In the genomic region with DNA sequence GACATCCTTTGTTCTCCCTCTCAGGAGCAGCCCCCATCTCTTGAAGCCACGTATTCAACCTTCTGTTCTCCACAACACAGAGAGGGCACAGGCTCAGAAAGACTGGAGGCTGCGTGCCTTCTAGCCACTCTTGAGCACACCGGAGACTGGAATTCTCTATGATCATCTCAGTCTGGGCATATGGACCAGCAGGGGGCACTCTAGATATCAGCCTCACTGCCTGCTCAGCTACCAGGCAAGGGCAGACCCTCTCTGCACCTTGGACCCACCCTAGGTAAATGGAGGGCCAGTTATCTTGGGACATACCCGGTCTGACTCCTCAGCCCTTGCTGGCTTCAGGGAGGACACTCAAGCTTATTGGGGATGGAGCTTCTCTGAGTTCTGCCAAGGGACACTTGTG, we compare ENCODE assay signal across 7 mouse cellular contexts. TPM values are rescaled to one million over a fixed set of nuclear protein-coding genes. Genes with fewer than 3 reads are reported as not detected.
DNase-seq lines count a peak whose midpoint lies in the region; ATAC-seq and TF ChIP-seq lines count a peak whose summit lies in the region.

No protein-coding gene starts in this region.

- peaks cover 9% of the 10 kb centered on the region; the same call in 1 of the 2 replicates for H3K4me1 ChIP-seq in midbrain, postnatal 0 days (ENCODE audit: insufficient read depth, low read length)

- DNase-seq in left cerebral cortex, adult 18-20 months (ENCODE audit: low spot score in 2 of 2), result peak; percentile 10 to 33
- DNase-seq in left cerebral cortex, postnatal 25 days (ENCODE audit: low spot score in 2 of 2), result no peak
- peak; percentile 1 for DNase-seq in T-cell, adult 2 months (ENCODE audit: low spot score)
- peak; percentile 7 for DNase-seq in c-Kit-positive CD71-negative TER-119-negative erythroid progenitor cells, embryonic 14.5 days (ENCODE audit: low read depth)
- peak; percentile 5 for DNase-seq in induced T-regulatory cell, adult 2 months (ENCODE audit: low read depth)
- DNase-seq in midbrain, postnatal 0 days (ENCODE audit: low spot score), result peak; percentile 19

- peak; percentile 57 for TF ChIP-seq CTCF in midbrain, postnatal 0 days (IDR thresholded peaks at IDR 0.05)

- H3K4me3 ChIP-seq in midbrain, postnatal 0 days (ENCODE audit: low read depth, low read length), result no peak overlapping the region

- no peak overlapping the region for H3K27ac ChIP-seq in midbrain, postnatal 0 days (ENCODE audit: low read depth, low read length)

- no peaks in the 10 kb centered on the region for H3K27me3 ChIP-seq in midbrain, postnatal 0 days (ENCODE audit: insufficient read depth, low read length)

- ATAC-seq in midbrain, postnatal 0 days (ENCODE audit: low FRiP score), result no peak
- ATAC-seq in erythroblast, adult 5-6 weeks (replicated peaks; ENCODE audit: low FRiP score, poor library complexity, severe bottlenecking), result no peak

- H3K4me2 ChIP-seq in midbrain, postnatal 0 days (ENCODE audit: low read depth, low read length, poor library complexity, severe bottlenecking), result no peak overlapping the region

- no peaks in the 10 kb centered on the region for H3K36me3 ChIP-seq in midbrain, postnatal 0 days (ENCODE audit: insufficient read depth, low read length)

- 76% methylated on average over 4 of the region's 4 CpGs for WGBS in midbrain, postnatal 0 days

- intact Hi-C loops in left cerebral cortex, postnatal 25 days (cut with DNase I), result loop anchor here (5.0 kb wide), 1 partner anchor 205 kb away; no protein-coding TSS in a partner anchor

- no peaks in the 10 kb centered on the region for H3K9me3 ChIP-seq in midbrain, postnatal 0 days (ENCODE audit: low read length)

- no peak overlapping the region for H3K9ac ChIP-seq in midbrain, postnatal 0 days (replicated peaks; ENCODE audit: low read length, poor library complexity, severe bottlenecking)

RNA-seq across cellular contexts. Expression of a gene that starts 58.4 kb away (rescaled TPM):
- 10 to 100 TPM; 13.7 to 17.1 TPM for total RNA-seq in left cerebral cortex, adult 18-20 months (2021)
- total RNA-seq in left cerebral cortex, postnatal 25 days (2021), result 10 to 100 TPM; 15.7 to 15.8 TPM
- total RNA-seq in midbrain, postnatal 0 days (2014; rRNA removed), result 17.3 and 22.4 TPM in 2 replicates
- polyA plus RNA-seq in midbrain, postnatal 0 days (2015; fragmentation: Nextera tagmentation; extraction: Ambion mirVana), result 36.7 and 39.9 TPM in 2 replicates
- total RNA-seq in erythroblast, adult 5-6 weeks (2015; ENCODE audit: low replicate concordance), result 0.77 and 3.1 TPM in 2 replicates
- total RNA-seq in erythroblast, adult 5-6 weeks (2017; ENCODE audit: low replicate concordance), result 0.42 and 1.8 TPM in 2 replicates

Comparison
In these comparisons a context has a peak if more than half of its experiments do, and no peak if none do; other contexts are left out.
1. DNase-seq: peak in left cerebral cortex, adult 18-20 months (2 of 2), T-cell, adult 2 months (single experiment), c-Kit-positive CD71-negative TER-119-negative erythroid progenitor cells, embryonic 14.5 days (single experiment), induced T-regulatory cell, adult 2 months (single experiment) and midbrain, postnatal 0 days (single experiment); none in left cerebral cortex, postnatal 25 days (0 of 2).